Mouse (Mus musculus) gastrocnemius, postnatal 4 days (tissue): ENCODE measurements at regions not wholly inside any gene's neighbourhood (a gene's known extent, or its start where the extent isn't known, plus 50 kb on each side); places are given as distances from the start of the nearest gene placed in this dataset.
"Not testable (repeated sequence)": the region's sequence is repeated elsewhere in the genome, so short reads cannot be mapped to it uniquely, and the experiment has no call there.

Source experiments
- DNase-seq, 2 experiments: peaks; one replicate each; pipeline ENCODE4 v3.0.0; 2021 to 2022; ENCODE audit warnings: low spot score in 2 of 2, mixed read lengths in 2 of 2

DNA sequence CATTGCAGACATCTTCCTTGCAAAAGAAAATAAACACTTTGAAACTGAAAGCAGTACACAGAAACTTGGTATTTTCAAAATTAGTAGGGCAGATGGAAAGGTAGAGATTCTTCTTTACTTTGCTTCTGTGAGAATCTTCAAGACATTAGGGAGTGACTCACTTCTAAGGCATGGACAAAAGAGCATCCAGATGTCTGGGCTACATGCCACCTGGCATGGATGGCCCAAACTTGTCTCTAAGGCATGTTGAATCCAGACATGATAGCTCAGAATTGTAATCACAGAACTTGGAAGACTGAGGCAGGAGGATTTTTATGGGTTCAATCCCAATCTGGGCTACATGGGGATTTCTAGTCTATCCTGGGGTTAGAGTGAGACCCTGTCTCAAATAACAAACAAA, 58.4 kb downstream of the Ly6f start:
- peak in 1 of 2 experiments; percentile 9 for DNase-seq

DNA sequence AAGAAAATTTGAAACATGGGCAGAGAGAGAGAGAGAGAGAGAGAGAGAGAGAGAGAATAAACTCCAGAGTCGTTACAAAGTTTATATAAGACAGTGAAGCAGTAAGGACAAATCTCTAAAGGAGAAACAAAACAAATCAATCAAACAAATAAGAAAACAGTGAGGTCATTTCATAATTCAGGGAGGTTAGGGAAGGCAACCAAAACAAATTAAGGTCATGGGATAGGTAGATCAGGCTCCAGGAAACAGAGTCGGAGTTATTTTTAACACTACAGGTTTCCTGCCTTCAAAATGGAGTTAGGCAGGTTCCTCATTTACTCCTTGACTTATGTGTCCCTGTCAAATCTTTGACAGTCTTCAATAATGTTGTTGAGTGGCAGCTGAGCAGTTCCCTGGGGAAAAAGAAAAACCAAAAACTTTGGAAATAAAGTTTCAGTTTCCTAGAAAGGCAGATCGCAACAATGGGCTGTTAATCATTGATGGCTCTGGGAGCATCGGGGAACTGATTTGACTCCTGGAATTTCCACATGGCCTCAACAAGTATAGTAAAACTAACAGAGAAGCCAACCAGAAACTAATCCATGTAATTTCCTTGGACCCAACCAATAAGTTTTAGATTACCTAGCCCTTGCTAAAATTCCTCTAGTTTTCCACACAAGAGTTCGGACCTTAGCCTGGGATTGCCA, 88.0 kb downstream of the Ly6f start:
- peak in 1 of 2 experiments; percentile 1 for DNase-seq

DNA sequence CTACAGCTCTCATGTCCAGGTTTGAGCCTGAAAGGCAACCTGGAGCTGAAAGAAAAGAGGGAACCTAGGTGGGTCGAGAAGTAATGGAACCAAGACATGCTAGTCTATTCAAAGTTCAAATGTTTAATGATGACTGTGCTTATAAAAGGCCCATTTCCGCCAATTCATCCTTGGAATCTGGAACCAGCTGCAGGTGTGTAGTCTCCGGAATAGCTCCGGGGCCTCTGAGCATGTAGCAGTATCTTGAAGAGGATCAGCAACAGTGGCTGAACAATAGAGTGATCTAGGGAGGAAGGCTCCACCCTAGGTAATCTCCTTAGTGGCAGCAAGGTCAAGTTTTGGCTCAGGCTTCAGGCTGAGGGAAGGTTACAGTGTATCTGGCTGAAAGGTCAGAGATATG, 103.4 kb downstream of the Ly6f start:
- DNase-seq = no peak

DNA sequence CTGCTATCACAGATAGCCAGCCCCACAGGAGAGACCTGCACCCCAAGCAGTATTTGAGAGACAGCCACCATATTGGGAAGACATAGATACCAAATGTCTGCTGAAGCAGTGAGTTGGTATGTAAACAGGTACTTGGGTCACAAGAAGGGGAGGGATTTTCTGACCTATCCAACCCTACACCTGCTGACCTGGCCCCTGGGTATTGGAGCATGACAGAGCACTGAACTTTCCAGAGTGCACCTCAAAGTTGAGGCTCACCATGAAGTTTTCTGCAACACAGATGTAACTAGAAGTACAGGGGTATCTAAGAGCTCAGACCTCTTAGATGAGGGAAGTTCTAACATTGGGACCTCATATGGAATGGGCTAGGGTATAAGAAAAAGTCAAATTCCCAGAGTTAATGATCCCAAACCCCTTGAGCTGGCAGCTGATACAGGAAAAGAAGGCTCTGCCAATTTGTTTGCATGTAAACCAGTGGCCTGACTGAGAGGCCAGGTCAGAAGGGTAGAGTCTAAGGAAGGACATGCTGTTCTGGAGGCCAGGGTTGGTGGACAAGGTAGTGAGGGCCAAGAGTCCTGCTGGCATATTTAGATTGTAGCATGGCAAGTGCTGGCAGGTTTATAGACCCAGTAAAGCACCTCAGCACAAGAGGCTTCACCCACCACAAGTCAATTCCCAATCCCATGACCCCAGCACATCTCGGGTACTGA, 108.3 kb downstream of the Ly6f start:
- DNase-seq = no peak

DNA sequence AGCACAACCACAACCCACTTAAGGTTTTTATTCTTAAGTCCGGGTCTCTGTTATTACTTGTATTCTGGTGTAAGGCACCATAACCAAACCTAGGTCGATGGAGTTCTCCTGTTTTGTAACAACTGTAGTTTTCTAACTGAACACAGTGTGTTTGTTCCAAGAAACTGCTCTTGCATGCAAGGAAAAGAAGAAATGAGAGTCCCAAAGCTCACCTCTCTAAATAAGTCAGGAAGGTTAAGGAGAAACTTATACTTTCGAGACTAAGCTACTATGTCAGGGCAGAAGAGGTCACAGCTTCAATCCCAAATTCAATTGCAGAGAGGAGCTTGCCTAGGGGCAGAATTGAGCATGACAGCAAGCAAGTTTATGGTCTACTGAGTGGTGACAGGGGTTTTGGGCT, 109.9 kb downstream of the Ly6f start:
- DNase-seq = no peak

DNA sequence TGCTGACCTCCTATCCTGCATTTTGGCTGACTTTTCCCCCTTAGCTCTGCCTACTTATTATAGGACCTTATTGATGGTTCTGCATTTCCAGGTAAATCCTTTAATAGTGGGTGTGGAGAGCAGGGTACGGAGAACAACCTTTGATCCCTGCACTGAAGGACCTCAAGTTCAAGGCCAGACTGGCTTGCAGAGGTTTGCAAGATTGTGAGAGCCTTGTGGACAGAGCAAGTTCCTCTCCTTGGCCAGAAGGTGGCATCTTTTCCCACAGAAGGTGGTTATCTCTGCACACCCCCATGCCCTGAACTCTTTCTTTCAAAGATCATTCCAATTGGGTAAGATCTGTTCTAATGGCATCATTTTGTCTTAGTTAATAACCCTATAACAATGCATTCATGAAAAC, 111.6 kb downstream of the Ly6f start:
- no peak for DNase-seq

DNA sequence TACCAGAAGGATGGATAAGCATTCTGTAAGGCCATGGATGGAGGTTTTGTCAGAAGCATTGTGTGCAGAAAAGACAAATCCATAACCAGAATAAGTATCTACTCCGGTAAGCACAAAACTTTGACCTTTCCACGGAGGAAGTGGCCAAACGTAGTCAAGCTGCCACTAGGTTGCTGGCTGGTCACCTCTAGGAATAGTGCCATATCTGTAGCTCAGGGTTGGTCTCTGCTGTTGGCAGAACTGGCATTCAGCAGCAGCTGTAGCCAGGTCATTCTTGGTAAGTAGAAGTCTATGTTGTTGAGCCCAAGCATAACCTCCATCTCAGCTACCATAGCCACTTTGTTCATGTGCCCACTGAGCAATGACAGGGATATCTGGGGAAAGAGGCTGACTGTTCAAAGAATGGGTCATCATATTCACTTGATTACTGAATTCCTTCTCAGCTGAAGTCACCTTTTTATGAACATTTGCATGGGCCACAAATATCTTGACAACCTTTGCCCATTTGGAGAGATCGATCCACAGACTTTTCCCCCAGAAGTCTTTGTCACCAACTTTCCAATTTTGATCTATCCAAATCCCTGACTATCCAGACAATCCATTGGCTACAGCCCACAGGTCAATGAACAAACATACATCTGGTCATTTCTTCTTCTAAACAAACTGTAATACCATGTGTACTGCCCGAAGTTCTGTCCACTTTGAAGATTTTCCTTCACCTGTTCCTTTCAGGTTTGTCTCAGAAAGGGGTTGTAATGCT, 114.2 kb downstream of the Ly6f start:
- DNase-seq = no peak

DNA sequence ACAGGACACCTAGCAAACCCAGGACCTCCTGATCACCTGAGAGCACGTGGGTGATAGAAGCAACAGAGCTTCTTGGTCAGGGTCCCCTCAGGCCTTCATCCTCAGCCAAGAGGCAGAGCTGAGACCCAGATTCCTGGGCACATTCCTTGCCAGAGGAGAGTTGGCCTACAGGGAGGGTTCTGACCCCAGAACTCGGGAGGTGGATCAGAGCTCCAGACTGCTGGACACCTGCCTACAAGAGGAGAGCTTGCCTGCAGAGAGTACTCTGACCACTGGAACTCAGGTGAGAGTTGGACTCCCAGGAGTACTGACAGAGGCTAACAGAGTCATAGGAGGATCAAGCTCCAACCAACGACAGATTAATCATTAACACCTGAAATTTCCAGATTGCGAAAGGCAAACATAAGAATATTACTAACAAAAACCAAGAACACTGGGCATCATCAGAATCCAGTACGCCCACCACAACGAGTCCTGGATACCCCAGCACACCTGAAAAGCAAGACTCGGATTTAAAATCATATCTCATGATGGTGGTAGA, 124.8 kb downstream of the Ly6f start:
- not testable (repeated sequence) for DNase-seq

DNA sequence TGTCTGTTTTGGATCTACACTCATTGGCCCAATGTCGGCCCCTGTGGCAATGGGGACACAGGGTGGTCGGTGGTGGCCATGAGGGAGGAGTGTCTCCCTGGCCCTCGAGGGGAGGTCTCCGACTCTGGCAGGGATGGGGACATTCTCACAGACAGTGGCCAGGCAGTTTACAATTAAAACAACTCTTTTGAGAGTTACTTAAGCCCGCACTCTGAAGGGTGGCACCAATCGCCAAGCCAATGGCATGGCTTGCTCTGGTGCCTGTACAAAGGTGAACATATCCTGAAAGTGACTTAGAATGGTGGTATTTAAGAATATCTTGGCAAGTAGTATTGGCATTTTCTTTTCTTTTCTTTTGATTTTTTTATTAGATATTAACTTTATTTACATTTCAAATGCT, 129.1 kb downstream of the Ly6f start:
- no peak for DNase-seq
